Mouse (Mus musculus) kidney, embryonic 16.5 days (tissue): ENCODE results near the gene Ksr2. TPM values are rescaled to one million over a fixed set of nuclear protein-coding genes. Genes with fewer than 3 reads are reported as not detected.

Source experiments
- ATAC-seq: fragments of 200-750 bp; cut with Nextera tagmentation; 2 replicates; pipeline ENCODE4 v1.8.0; 2017; ENCODE audit warnings: moderate TSS enrichment; ENCODE audit not compliant: low FRiP score, low TSS enrichment
- H3K27ac ChIP-seq: fragments of 300-500 bp; sonication (generic); 2 replicates; pipeline ENCODE4 v1.5.1; 2014; ENCODE audit warnings: low read length
- H3K27me3 ChIP-seq: fragments of 300-500 bp; sonication (generic); 2 replicates; pipeline ENCODE4 v1.6.1; 2014; ENCODE audit warnings: low read length, control low read depth, mixed read lengths; ENCODE audit not compliant: insufficient read depth
- H3K36me3 ChIP-seq: fragments of 300-500 bp; sonication (generic); 2 replicates; pipeline ENCODE4 v1.6.1; 2014; ENCODE audit warnings: low read length, control low read depth, mixed read lengths; ENCODE audit not compliant: insufficient read depth
- H3K4me1 ChIP-seq: fragments of 300-500 bp; sonication (generic); 2 replicates; pipeline ENCODE4 v1.6.1; 2014; ENCODE audit warnings: low read length, control low read depth, mixed read lengths; ENCODE audit not compliant: insufficient read depth
- H3K4me2 ChIP-seq: fragments of 300-500 bp; sonication (generic); replicated peaks from 2 replicates; pipeline ENCODE4 v1.6.1; 2014; ENCODE audit warnings: low read depth, low read length
- H3K4me3 ChIP-seq: fragments of 300-500 bp; sonication (generic); 2 replicates; pipeline ENCODE4 v1.5.1; 2014; ENCODE audit warnings: mild to moderate bottlenecking, low read length
- H3K9ac ChIP-seq: fragments of 300-500 bp; sonication (generic); replicated peaks from 2 replicates; pipeline ENCODE4 v1.6.1; 2014; ENCODE audit warnings: low read length
- H3K9me3 ChIP-seq: fragments of 300-500 bp; sonication (generic); 2 replicates; pipeline ENCODE4 v1.6.1; 2016; ENCODE audit warnings: low read length, control low read depth
- WGBS: fragments of 180-500 bp; shearing (Covaris S2); extraction: QIAGEN DNeasy Blood & Tissue Kit; methylation state at CpG from one replicate; pipeline ENCODE4 v1.1.7; 2014; 5-methylcytosine and 5-hydroxymethylcytosine counted together
- polyA plus RNA-seq: library from polyadenylated mRNA; unstranded; fragments of >200 nt; fragmentation: Nextera tagmentation; extraction: Ambion mirVana; gene quantifications from 2 replicates; pipeline ENCODE4 v1.2.1, GENCODE M21; 2015

Ksr2 gene
- polyA plus RNA-seq, 1 experiment from 2014 or later, result 0.37 TPM

GRCm38 (mm10) chr5:117781178-117781577 is 367.4 kb downstream of the Ksr2 start:
- Histone ChIP-seq H3K27me3 (no peaks in the 10 kb centered on the region), H3K9me3 (0 out of 2 replicates have a peak, but pooled peaks cover 3% of the 10 kb centered on the region), H3K27ac (no peak overlapping the region), H3K36me3 (no peaks in the 10 kb centered on the region), H3K4me2 (0 out of 2 replicates have a peak overlapping the region, but pooled peaks have one; percentile 14), H3K9ac (peak overlapping the region; percentile 27; the same call in 1 of the 2 replicates), H3K4me3 (no peak overlapping the region), H3K4me1 (peaks cover 7% of the 10 kb centered on the region; the same call in 1 of the 2 replicates)
- ATAC-seq, result peak; percentile 37; the same call in 1 of the 2 replicates
- WGBS, result 64% methylated on average over 5 of the region's 6 CpGs

DNA sequence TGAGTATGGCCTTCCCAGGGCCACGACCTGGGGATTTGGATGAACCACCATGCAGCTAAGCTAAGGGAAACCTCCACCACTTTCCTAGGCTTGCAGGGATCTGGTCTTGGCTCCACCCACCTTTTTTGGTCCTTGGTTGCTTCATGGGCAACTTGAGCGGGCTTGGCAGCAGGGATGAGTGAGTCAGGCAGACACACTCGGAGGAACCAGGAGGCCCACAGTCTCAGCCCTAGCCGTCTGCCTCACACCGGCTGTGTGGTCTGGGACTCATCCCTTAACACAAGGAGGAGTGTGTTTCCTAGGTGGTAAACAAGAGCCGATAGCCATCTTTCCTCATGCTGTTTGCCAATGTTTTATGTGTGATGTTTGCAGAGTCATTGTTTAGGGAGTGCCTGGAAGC is 376.3 kb downstream of the Ksr2 start:
- no peak overlapping the region for H3K27ac ChIP-seq
- H3K9me3 ChIP-seq, result no peaks in the 10 kb centered on the region
- H3K27me3 ChIP-seq, result no peaks in the 10 kb centered on the region
- H3K4me3 ChIP-seq, result no peak overlapping the region
- no peak overlapping the region for H3K9ac ChIP-seq
- no peak for ATAC-seq
- no peak overlapping the region for H3K4me2 ChIP-seq
- no peaks in the 10 kb centered on the region for H3K36me3 ChIP-seq
- WGBS, result 45% methylated on average over 6 of the region's 6 CpGs
- peaks cover 9% of the 10 kb centered on the region for H3K4me1 ChIP-seq

- Histone ChIP-seq H3K36me3 (no peaks in the 10 kb centered on the region), H3K27ac (no peak overlapping the region), H3K9ac (no peak overlapping the region), H3K4me3 (no peak overlapping the region), H3K4me1 (peaks cover 12% of the 10 kb centered on the region), H3K9me3 (no peaks in the 10 kb centered on the region), H3K27me3 (no peaks in the 10 kb centered on the region), H3K4me2 (no peak overlapping the region)
- ATAC-seq, result no peak
- 78% methylated on average over 14 of the region's 14 CpGs for WGBS
These were observed 378.1 kb downstream of the Ksr2 start for GRCm38 (mm10) chr5:117791875-117792274.

DNA sequence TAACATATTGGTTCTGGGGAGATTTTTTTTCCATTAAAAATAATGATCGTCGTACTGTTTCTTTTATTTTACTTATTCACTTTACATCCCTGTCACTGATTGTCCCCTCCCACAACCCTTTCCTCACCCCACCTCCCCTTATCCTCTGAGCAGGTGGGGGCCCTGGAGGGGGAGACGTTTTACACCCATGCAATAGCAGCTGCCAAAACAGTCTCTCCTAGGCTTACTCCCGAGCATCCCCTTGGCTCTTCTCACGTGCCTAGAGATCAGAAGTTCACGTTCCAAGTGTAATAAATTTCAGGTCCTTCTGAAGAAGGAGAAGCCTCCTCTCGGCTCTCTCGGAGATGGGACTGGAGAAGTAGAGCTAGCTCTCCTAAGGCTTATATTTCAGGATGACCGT is 387.0 kb downstream of the Ksr2 start:
- Histone ChIP-seq H3K9me3 (no peaks in the 10 kb centered on the region), H3K36me3 (no peaks in the 10 kb centered on the region), H3K27ac (no peak overlapping the region), H3K27me3 (no peaks in the 10 kb centered on the region), H3K4me2 (no peak overlapping the region), H3K4me3 (no peak overlapping the region), H3K4me1 (0 out of 2 replicates have a peak, but pooled peaks cover 12% of the 10 kb centered on the region), H3K9ac (no peak overlapping the region)
- peak; percentile 62 for ATAC-seq
- WGBS, result 19% methylated on average over 9 of the region's 9 CpGs

GRCm38 (mm10) chr5:117802071-117802521 is 388.3 kb downstream of the Ksr2 start:
- Histone ChIP-seq H3K27me3 (no peaks in the 10 kb centered on the region), H3K4me3 (no peak overlapping the region), H3K27ac (no peak overlapping the region), H3K9me3 (no peaks in the 10 kb centered on the region), H3K4me2 (no peak overlapping the region), H3K4me1 (0 out of 2 replicates have a peak, but pooled peaks cover 12% of the 10 kb centered on the region), H3K9ac (no peak overlapping the region), H3K36me3 (no peaks in the 10 kb centered on the region)
- 0 out of 2 replicates have a peak, but pooled peaks have one; percentile 24 for ATAC-seq
- 56% methylated on average over 11 of the region's 11 CpGs for WGBS

GRCm38 (mm10) chr5:117803551-117803950 is 389.8 kb downstream of the Ksr2 start:
- H3K36me3 ChIP-seq, result no peaks in the 10 kb centered on the region
- H3K4me3 ChIP-seq, result no peak overlapping the region
- no peaks in the 10 kb centered on the region for H3K9me3 ChIP-seq
- H3K4me1 ChIP-seq, result 0 out of 2 replicates have a peak, but pooled peaks cover 12% of the 10 kb centered on the region
- no peak overlapping the region for H3K27ac ChIP-seq
- no peak for ATAC-seq
- no peak overlapping the region for H3K4me2 ChIP-seq
- H3K9ac ChIP-seq, result no peak overlapping the region
- no peaks in the 10 kb centered on the region for H3K27me3 ChIP-seq
- WGBS, result 40% methylated on average over 7 of the region's 7 CpGs

DNA sequence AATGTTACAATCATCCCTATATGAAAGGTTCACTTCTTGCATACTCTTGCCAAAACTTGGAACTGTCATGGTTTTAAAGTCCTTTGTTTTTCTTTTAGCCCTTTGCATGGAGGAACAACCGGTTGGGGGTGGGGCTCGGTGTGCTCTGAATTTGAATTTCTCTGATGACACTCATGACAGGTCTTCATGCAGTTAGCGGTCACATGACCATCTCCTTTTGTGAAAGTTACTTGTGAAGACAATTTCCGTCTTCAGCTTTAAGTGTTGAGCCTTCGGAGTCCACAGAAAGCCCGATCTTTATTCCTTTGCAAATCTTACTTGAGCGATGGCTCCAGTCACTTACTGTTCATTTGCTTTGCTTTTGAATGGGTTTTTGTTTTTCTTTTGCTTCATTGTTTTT is 397.1 kb downstream of the Ksr2 start:
- Histone ChIP-seq H3K9ac (no peak overlapping the region), H3K27me3 (no peaks in the 10 kb centered on the region), H3K4me1 (no peaks in the 10 kb centered on the region), H3K36me3 (no peaks in the 10 kb centered on the region), H3K9me3 (no peaks in the 10 kb centered on the region), H3K4me3 (no peak overlapping the region), H3K27ac (no peak overlapping the region), H3K4me2 (no peak overlapping the region)
- WGBS, result 81% methylated on average over 7 of the region's 7 CpGs
- ATAC-seq, result no peak

- no peaks in the 10 kb centered on the region for H3K36me3 ChIP-seq
- H3K27me3 ChIP-seq, result no peaks in the 10 kb centered on the region
- no peaks in the 10 kb centered on the region for H3K9me3 ChIP-seq
- H3K4me2 ChIP-seq, result no peak overlapping the region
- peaks cover 23% of the 10 kb centered on the region for H3K4me1 ChIP-seq
- no peak overlapping the region for H3K4me3 ChIP-seq
- 64% methylated on average over 6 of the region's 6 CpGs for WGBS
- no peak overlapping the region for H3K9ac ChIP-seq
- no peak for ATAC-seq
- no peak overlapping the region for H3K27ac ChIP-seq
These were observed 405.0 kb downstream of the Ksr2 start for GRCm38 (mm10) chr5:117818800-117819199.

GRCm38 (mm10) chr5:117820445-117820844 is 406.6 kb downstream of the Ksr2 start:
- H3K4me1 ChIP-seq, result peaks cover 23% of the 10 kb centered on the region
- H3K9me3 ChIP-seq, result no peaks in the 10 kb centered on the region
- H3K4me3 ChIP-seq, result no peak overlapping the region
- H3K4me2 ChIP-seq, result no peak overlapping the region
- H3K9ac ChIP-seq, result no peak overlapping the region
- no peaks in the 10 kb centered on the region for H3K36me3 ChIP-seq
- no peaks in the 10 kb centered on the region for H3K27me3 ChIP-seq
- WGBS, result 28% methylated on average over 7 of the region's 7 CpGs
- peak; percentile 83 for ATAC-seq
- peak overlapping the region; percentile 64; the same call in 1 of the 2 replicates for H3K27ac ChIP-seq

- 0 out of 2 replicates have a peak, but pooled peaks cover 3% of the 10 kb centered on the region for H3K9me3 ChIP-seq
- WGBS, result 88% methylated on average over 9 of the region's 9 CpGs
These were observed 410.0 kb downstream of the Ksr2 start for GRCm38 (mm10) chr5:117823811-117824210.

More at GRCm38 (mm10) chr5:117823811-117824210, 410.0 kb downstream of the Ksr2 start:
- Histone ChIP-seq H3K4me2 (no peak overlapping the region), H3K27ac (no peak overlapping the region), H3K4me1 (peaks cover 16% of the 10 kb centered on the region), H3K27me3 (no peaks in the 10 kb centered on the region), H3K9ac (no peak overlapping the region), H3K4me3 (no peak overlapping the region), H3K36me3 (no peaks in the 10 kb centered on the region)
- ATAC-seq, result no peak
